Mouse (Mus musculus) forebrain, embryonic 14.5 days (tissue): ENCODE results near the gene Rcor1. TPM values are rescaled to one million over a fixed set of nuclear protein-coding genes. Genes with fewer than 3 reads are reported as not detected.

Experiments used
- ATAC-seq: fragments of 200-750 bp; cut with Nextera tagmentation; 2 replicates; pipeline ENCODE4 v1.8.0; 2017; ENCODE audit warnings: mild to moderate bottlenecking, moderate library complexity
- DNase-seq: peaks from one replicate; pipeline ENCODE4 v3.0.0-alpha.2; 2015; ENCODE audit warnings: low spot score
- H3K27ac ChIP-seq: fragments of 300-500 bp; sonication (generic); 2 replicates; pipeline ENCODE4 v1.5.1; 2014; ENCODE audit warnings: low read depth, mild to moderate bottlenecking, control low read depth, low read length, moderate library complexity
- H3K27me3 ChIP-seq: fragments of 300-500 bp; sonication (generic); replicated peaks from 2 replicates; pipeline ENCODE4 v1.6.1; 2014; ENCODE audit warnings: low read length, control low read depth, mixed read lengths; ENCODE audit not compliant: control insufficient read depth, insufficient read depth
- H3K36me3 ChIP-seq: fragments of 300-500 bp; sonication (generic); 2 replicates; pipeline ENCODE4 v1.6.1; 2014; ENCODE audit warnings: low read length, control low read depth; ENCODE audit not compliant: control insufficient read depth, insufficient read depth
- H3K4me1 ChIP-seq: fragments of 300-500 bp; sonication (generic); 2 replicates; pipeline ENCODE4 v1.6.1; 2014; ENCODE audit warnings: antibody characterized with exemption, low read length, control low read depth; ENCODE audit not compliant: control insufficient read depth, insufficient read depth
- H3K4me2 ChIP-seq: fragments of 300-500 bp; sonication (generic); 2 replicates; pipeline ENCODE4 v1.6.1; 2014; ENCODE audit warnings: mild to moderate bottlenecking, control low read depth, low read length
- H3K4me3 ChIP-seq: fragments of 300-500 bp; sonication (generic); 2 replicates; pipeline ENCODE4 v1.5.1; 2014; ENCODE audit warnings: low read depth, low read length, control low read depth
- H3K9ac ChIP-seq: fragments of 300-500 bp; sonication (generic); 2 replicates; pipeline ENCODE4 v1.6.1; 2014; ENCODE audit warnings: mild to moderate bottlenecking, low read length, control low read depth, moderate library complexity
- H3K9me3 ChIP-seq: fragments of 300-500 bp; sonication (generic); replicated peaks from 2 replicates; pipeline ENCODE4 v1.6.1; 2016; ENCODE audit warnings: low read length, control low read depth, mixed read lengths; ENCODE audit not compliant: control insufficient read depth
- WGBS: fragments of 180-500 bp; shearing (Covaris S2); extraction: QIAGEN DNeasy Blood & Tissue Kit; methylation state at CpG from one replicate; pipeline ENCODE4 v1.1.7; 2014; 5-methylcytosine and 5-hydroxymethylcytosine counted together
- polyA plus RNA-seq: library from polyadenylated mRNA; unstranded; fragments of >200 nt; fragmentation: Nextera tagmentation; extraction: Ambion mirVana; gene quantifications from 2 replicates; pipeline ENCODE4 v1.2.1, GENCODE M21; 2014

Rcor1 gene
- polyA plus RNA-seq, 1 experiment from 2014 or later, result 8.5 TPM

- DNase-seq (no peak), ATAC-seq (no peak)
- no peak overlapping the region for H3K27ac ChIP-seq
- no peaks in the 10 kb centered on the region for H3K36me3 ChIP-seq
- H3K4me3 ChIP-seq, result no peak overlapping the region
- H3K27me3 ChIP-seq, result no peaks in the 10 kb centered on the region
- peaks cover 4% of the 10 kb centered on the region for H3K4me1 ChIP-seq
- no peak overlapping the region for H3K4me2 ChIP-seq
- no peaks in the 10 kb centered on the region for H3K9me3 ChIP-seq
- H3K9ac ChIP-seq, result no peak overlapping the region
- 80% methylated on average over 6 of the region's 6 CpGs for WGBS
These were observed 29.4 kb upstream of the Rcor1 start for GRCm38 (mm10) chr12:111009615-111010257.

- DNase-seq, result no peak
These were observed 22.3 kb upstream of the Rcor1 start for GRCm38 (mm10) chr12:111016807-111017206.

GRCm38 (mm10) chr12:111018068-111018467 is 21.1 kb upstream of the Rcor1 start:
- WGBS, result 90% methylated on average over 11 of the region's 11 CpGs
- H3K4me1 ChIP-seq, result no peaks in the 10 kb centered on the region
- no peaks in the 10 kb centered on the region for H3K36me3 ChIP-seq
- DNase-seq, result no peak
- no peak for ATAC-seq
- no peak overlapping the region for H3K4me2 ChIP-seq
- H3K9ac ChIP-seq, result no peak overlapping the region
- H3K27me3 ChIP-seq, result no peaks in the 10 kb centered on the region; the same call in 1 of the 2 replicates
- no peak overlapping the region for H3K27ac ChIP-seq
- H3K9me3 ChIP-seq, result no peaks in the 10 kb centered on the region
- no peak overlapping the region for H3K4me3 ChIP-seq

More at GRCm38 (mm10) chr12:111016807-111017206, 22.3 kb upstream of the Rcor1 start:
- WGBS, result 78% methylated on average over 3 of the region's 3 CpGs
- no peaks in the 10 kb centered on the region; the same call in 1 of the 2 replicates for H3K27me3 ChIP-seq
- ATAC-seq, result no peak
- H3K27ac ChIP-seq, result no peak overlapping the region
- H3K36me3 ChIP-seq, result no peaks in the 10 kb centered on the region
- no peaks in the 10 kb centered on the region for H3K9me3 ChIP-seq
- H3K4me1 ChIP-seq, result no peaks in the 10 kb centered on the region
- H3K4me2 ChIP-seq, result no peak overlapping the region
- no peak overlapping the region for H3K4me3 ChIP-seq
- H3K9ac ChIP-seq, result no peak overlapping the region

DNA sequence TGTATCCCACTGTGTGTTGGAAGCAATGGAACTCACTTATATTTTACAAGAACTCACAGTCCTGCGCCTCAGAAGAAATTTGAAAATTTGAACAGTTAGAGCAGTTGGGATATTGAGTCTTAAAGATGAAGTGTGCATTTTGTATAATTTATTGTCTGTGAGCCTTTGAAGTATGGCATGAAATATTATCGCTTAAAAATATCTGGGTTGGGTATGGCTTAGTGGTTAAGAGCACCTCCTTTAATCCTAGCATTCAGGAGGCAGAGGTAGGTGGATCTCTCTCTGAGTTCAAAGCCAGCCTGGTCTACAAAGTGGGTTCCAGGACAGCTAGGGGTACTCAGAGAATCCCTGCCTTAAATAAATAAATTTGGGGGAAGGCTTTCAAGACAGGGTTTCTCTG is 20.1 kb upstream of the Rcor1 start:
- no peak overlapping the region for H3K4me2 ChIP-seq
- H3K9ac ChIP-seq, result no peak overlapping the region
- no peaks in the 10 kb centered on the region for H3K36me3 ChIP-seq
- WGBS, result 92% methylated on average over 2 of the region's 2 CpGs
- no peak overlapping the region for H3K27ac ChIP-seq
- no peaks in the 10 kb centered on the region for H3K9me3 ChIP-seq
- H3K4me3 ChIP-seq, result no peak overlapping the region
- ATAC-seq (no peak), DNase-seq (no peak)
- no peaks in the 10 kb centered on the region for H3K4me1 ChIP-seq
- H3K27me3 ChIP-seq, result no peaks in the 10 kb centered on the region; the same call in 1 of the 2 replicates

DNA sequence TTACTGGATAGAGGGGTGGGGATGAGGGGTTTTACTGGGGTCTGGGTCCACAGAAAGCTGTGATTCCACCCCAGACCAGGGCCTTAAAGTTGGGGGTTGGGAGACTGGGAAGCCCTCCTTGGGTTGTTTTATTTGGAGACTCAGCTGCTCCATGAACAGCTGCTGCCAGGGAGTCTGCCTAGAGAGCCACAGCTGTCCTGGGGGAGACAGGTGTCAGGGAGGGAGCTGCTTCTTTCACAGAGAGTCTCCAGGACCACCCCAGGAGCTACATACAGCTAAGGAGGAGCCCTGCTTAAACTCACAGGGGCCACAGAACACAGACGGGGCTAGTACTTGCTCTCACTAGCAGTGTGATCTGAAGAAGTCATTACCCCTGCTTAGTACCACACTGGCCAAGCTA is 18.0 kb upstream of the Rcor1 start:
- ATAC-seq (no peak), DNase-seq (no peak)
- Histone ChIP-seq H3K9ac (0 out of 2 replicates have a peak overlapping the region, but pooled peaks have one; percentile 21), H3K36me3 (no peaks in the 10 kb centered on the region), H3K4me1 (no peaks in the 10 kb centered on the region), H3K4me2 (no peak overlapping the region), H3K9me3 (no peaks in the 10 kb centered on the region), H3K27me3 (no peaks in the 10 kb centered on the region; the same call in 1 of the 2 replicates), H3K4me3 (no peak overlapping the region), H3K27ac (no peak overlapping the region)
- WGBS, result 40% methylated on average over 1 of the region's 1 CpGs

- ATAC-seq, result no peak
- WGBS, result 71% methylated on average over 3 of the region's 3 CpGs
These were observed 17.6 kb upstream of the Rcor1 start for GRCm38 (mm10) chr12:111021577-111021976.

GRCm38 (mm10) chr12:111028176-111029167 is 10.7 kb upstream of the Rcor1 start:
- Histone ChIP-seq H3K27me3 (no peaks in the 10 kb centered on the region), H3K4me3 (no peak overlapping the region), H3K4me1 (no peaks in the 10 kb centered on the region), H3K27ac (no peak overlapping the region), H3K36me3 (no peaks in the 10 kb centered on the region), H3K4me2 (no peak overlapping the region), H3K9me3 (no peaks in the 10 kb centered on the region), H3K9ac (no peak overlapping the region)
- WGBS, result 75% methylated on average over 19 of the region's 19 CpGs
- DNase-seq (no peak), ATAC-seq (no peak)

More at GRCm38 (mm10) chr12:111021577-111021976, 17.6 kb upstream of the Rcor1 start:
- Histone ChIP-seq H3K4me2 (no peak overlapping the region), H3K27ac (no peak overlapping the region), H3K4me3 (no peak overlapping the region), H3K9ac (no peak overlapping the region), H3K9me3 (no peaks in the 10 kb centered on the region), H3K4me1 (no peaks in the 10 kb centered on the region), H3K27me3 (no peaks in the 10 kb centered on the region; the same call in 1 of the 2 replicates), H3K36me3 (no peaks in the 10 kb centered on the region)
- DNase-seq, result no peak

GRCm38 (mm10) chr12:111029291-111029890 is 9.8 kb upstream of the Rcor1 start:
- Histone ChIP-seq H3K27me3 (no peaks in the 10 kb centered on the region), H3K4me3 (no peak overlapping the region), H3K9ac (no peak overlapping the region), H3K4me2 (no peak overlapping the region), H3K9me3 (no peaks in the 10 kb centered on the region), H3K27ac (no peak overlapping the region), H3K36me3 (no peaks in the 10 kb centered on the region), H3K4me1 (no peaks in the 10 kb centered on the region)
- ATAC-seq, result no peak
- WGBS, result 73% methylated on average over 7 of the region's 7 CpGs
- no peak for DNase-seq
